Mouse (Mus musculus) erythroblast, embryonic 14.5 days (primary cell): Measurements from ENCODE around the gene Nipal1.

Experiments used
- GATA1 ChIP-seq: IDR thresholded peaks from 2 replicates; pipeline ENCODE4 v1.6.1; 2012; ENCODE audit warnings: low read length, inconsistent platforms, mixed read lengths
- TAL1 ChIP-seq: IDR thresholded peaks from 3 replicates; pipeline ENCODE4 v1.6.1; 2012; ENCODE audit warnings: low read length, inconsistent platforms, mixed read lengths

GRCm38 (mm10) chr5:72709451-72709850 is 61.9 kb downstream of the Nipal1 start:
- TF ChIP-seq TAL1 (no peak), GATA1 (no peak)
